Mouse (Mus musculus) heart, embryonic 16.5 days (tissue): ENCODE measurements around the gene Nacc1. TPM values are rescaled to one million over a fixed set of nuclear protein-coding genes. Genes with fewer than 3 reads are reported as not detected.

Source experiments
- ATAC-seq: fragments of 200-750 bp; cut with Nextera tagmentation; replicated peaks from 2 replicates; pipeline ENCODE4 v1.8.0; 2017; ENCODE audit warnings: moderate number of reproducible peaks; ENCODE audit not compliant: insufficient read depth, low FRiP score; ENCODE audit errors: extremely low read depth
- H3K27ac ChIP-seq: fragments of 300-500 bp; sonication (generic); 2 replicates; pipeline ENCODE4 v1.5.1; 2014; ENCODE audit warnings: mild to moderate bottlenecking, low read length, control low read depth, moderate library complexity
- H3K27me3 ChIP-seq: fragments of 300-500 bp; sonication (generic); 2 replicates; pipeline ENCODE4 v1.6.1; 2014; ENCODE audit warnings: low read length, mixed read lengths; ENCODE audit not compliant: control insufficient read depth, insufficient read depth
- H3K36me3 ChIP-seq: fragments of 300-500 bp; sonication (generic); 2 replicates; pipeline ENCODE4 v1.6.1; 2014; ENCODE audit not compliant: control insufficient read depth, insufficient read depth
- H3K4me1 ChIP-seq: fragments of 300-500 bp; sonication (generic); 2 replicates; pipeline ENCODE4 v1.6.1; 2014; ENCODE audit warnings: low read length, mixed read lengths; ENCODE audit not compliant: control insufficient read depth, insufficient read depth
- H3K4me2 ChIP-seq: fragments of 300-500 bp; sonication (generic); 2 replicates; pipeline ENCODE4 v1.6.1; 2014; ENCODE audit warnings: low read depth, mild to moderate bottlenecking, control low read depth, low read length
- H3K4me3 ChIP-seq: fragments of 300-500 bp; sonication (generic); 2 replicates; pipeline ENCODE4 v1.5.1; 2014; ENCODE audit warnings: mild to moderate bottlenecking, control low read depth, low read length
- H3K9ac ChIP-seq: fragments of 300-500 bp; sonication (generic); 2 replicates; pipeline ENCODE4 v1.6.1; 2014; ENCODE audit warnings: low read length, control low read depth
- H3K9me3 ChIP-seq: fragments of 300-500 bp; sonication (generic); replicated peaks from 2 replicates; pipeline ENCODE4 v1.6.1; 2016; ENCODE audit warnings: low read length; ENCODE audit not compliant: control insufficient read depth
- WGBS: fragments of 180-500 bp; shearing (Covaris S2); extraction: QIAGEN DNeasy Blood & Tissue Kit; methylation state at CpG from one replicate; pipeline ENCODE4 v1.1.7; 2014; 5-methylcytosine and 5-hydroxymethylcytosine counted together
- polyA plus RNA-seq: library from polyadenylated mRNA; unstranded; fragments of >200 nt; fragmentation: Nextera tagmentation; extraction: Ambion mirVana; gene quantifications from 2 replicates; pipeline ENCODE4 v1.2.1, GENCODE M21; 2015

Nacc1 gene
- polyA plus RNA-seq, 1 experiment from 2014 or later: 11.7 TPM

DNA sequence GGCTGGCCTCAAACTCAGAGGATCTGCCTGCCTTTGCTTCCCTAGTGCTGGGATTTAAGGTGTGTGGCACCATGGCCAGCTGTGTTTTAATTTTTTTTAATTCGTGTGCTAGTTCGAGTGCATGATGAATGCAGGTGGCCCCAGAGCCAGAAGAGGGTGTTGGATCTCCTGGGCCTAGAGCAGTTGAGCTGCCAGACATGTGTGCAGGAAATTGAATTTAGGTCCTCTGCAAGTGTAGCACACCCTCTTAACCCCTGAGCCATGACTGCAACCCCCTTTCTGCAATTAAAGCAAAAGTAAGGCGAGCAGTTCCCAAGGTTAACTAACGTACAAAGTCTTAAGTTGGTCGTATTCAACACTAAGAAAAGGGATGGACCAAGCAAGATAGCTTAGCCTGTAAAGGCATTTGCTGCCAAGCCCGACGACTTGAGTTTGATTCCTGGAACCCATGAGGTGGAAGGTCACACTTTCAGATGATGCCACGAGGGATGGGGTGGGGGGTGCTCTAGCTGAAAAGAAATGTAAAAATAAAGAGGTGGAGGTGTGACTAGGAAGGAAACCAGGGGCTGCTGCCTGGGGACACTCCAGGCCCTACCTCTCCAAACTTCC lies 49.6 kb downstream of the Nacc1 start:
- 48% methylated on average over 8 of the region's 8 CpGs for WGBS

DNA sequence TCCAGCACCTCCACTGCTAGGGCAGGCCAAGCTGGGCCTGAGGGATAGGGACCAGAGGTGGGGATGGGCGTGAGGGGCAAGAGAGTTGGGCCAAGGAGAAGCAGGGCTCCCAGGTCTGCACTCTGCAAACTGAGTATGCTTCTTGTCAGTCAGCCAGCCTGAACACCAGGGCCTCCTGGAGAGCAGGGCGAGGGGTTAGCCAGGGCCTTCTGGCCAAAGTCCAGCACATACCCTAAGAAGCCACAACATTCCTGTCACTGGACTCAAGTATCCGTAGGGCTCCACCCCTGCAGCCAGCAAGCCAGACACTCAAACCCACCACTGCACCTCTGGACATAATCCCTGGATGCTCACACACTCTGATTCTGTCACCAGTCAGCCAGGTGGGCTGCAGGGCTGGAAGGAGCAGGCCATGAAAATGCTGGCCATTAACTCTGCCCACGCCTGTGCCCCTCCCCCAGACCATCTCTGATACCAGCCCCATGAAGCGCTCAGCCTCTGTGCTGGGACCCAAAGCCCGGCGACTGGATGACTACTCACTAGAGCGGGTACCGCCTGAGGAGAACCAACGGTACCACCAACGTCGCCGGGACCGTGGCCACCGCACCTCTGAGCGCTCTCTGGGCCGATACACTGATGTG lies 51.5 kb downstream of the Nacc1 start:
- H3K27ac ChIP-seq: no peak overlapping the region
- no peaks in the 10 kb centered on the region for H3K36me3 ChIP-seq
- H3K4me2 ChIP-seq: no peak overlapping the region
- no peaks in the 10 kb centered on the region for H3K27me3 ChIP-seq
- WGBS: 78% methylated on average over 17 of the region's 17 CpGs
- H3K4me3 ChIP-seq: no peak overlapping the region
- H3K9ac ChIP-seq: no peak overlapping the region; the same call in 1 of the 2 replicates
- ATAC-seq: no peak
- H3K9me3 ChIP-seq: no peaks in the 10 kb centered on the region
- peaks cover 22% of the 10 kb centered on the region for H3K4me1 ChIP-seq

More for the DNA sequence above, 49.6 kb downstream of the Nacc1 start:
- no peak for ATAC-seq
- Histone ChIP-seq H3K4me3 (peak overlapping the region; percentile 67), H3K9ac (peak overlapping the region; percentile 68), H3K4me1 (peaks cover 22% of the 10 kb centered on the region), H3K36me3 (no peaks in the 10 kb centered on the region), H3K4me2 (peak overlapping the region; percentile 72), H3K9me3 (no peaks in the 10 kb centered on the region), H3K27me3 (no peaks in the 10 kb centered on the region), H3K27ac (no peak overlapping the region)

DNA sequence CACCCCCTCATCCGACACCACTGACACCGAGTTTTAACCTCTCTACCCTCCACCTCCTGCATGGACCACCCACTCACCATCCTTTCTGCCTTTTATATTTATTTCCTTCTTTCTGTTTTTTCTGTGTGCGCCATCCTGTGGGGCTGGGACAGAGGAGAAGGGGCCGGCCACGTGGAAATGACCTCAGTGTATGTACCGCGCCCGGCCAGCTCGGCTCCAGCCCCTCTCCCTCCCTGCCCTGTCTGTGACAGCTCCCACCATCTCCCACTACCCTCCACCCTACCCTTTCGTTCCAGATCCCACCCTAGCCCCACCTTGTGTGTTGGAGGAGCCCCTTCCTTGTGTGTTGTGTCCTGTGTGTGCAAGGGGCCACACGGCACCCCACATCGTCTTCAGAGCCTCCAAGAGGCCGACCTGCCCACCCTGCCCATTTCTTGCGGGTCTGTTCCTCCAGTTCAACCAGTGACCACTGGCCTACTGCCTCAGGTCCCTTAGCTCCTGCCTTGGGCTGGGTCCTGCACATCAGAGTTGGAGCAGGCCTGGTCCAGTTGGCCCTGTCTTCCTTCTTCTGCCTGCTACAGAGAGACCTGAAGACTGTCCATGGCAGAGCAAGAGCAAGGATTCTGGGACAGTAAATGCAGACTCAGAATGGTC lies 52.1 kb downstream of the Nacc1 start:
- Histone ChIP-seq H3K9me3 (no peaks in the 10 kb centered on the region), H3K27ac (no peak overlapping the region), H3K36me3 (no peaks in the 10 kb centered on the region), H3K4me1 (peaks cover 22% of the 10 kb centered on the region), H3K9ac (peak overlapping the region; percentile 11; the same call in 1 of the 2 replicates), H3K27me3 (no peaks in the 10 kb centered on the region), H3K4me3 (no peak overlapping the region), H3K4me2 (no peak overlapping the region)
- 77% methylated on average over 14 of the region's 14 CpGs for WGBS
- ATAC-seq: no peak

DNA sequence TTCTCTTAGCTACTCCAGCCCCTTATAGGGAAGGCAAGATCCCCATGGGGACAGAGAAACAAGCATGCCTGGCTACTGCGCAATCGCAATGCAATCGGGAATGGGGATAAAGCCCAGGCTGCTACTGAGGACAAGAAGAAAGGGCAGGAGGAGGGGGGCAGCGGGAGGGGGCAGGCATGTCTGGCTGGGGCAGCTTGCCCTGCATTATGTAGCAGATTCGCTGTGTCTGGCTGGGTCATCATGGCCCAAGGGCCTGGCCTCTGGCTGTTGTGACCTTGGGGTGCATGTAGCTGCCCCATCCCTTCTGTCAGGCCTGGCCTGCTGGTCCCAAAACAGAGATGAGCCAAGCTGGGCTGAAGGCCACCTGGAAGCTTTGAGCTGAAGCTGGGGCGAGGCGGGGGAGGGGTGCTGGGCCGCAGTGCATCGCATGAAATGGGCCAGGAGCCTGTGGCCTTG lies 52.8 kb downstream of the Nacc1 start:
- 37% methylated on average over 9 of the region's 9 CpGs for WGBS
- ATAC-seq: no peak
- H3K4me3 ChIP-seq: no peak overlapping the region
- H3K4me2 ChIP-seq: no peak overlapping the region
- peaks cover 20% of the 10 kb centered on the region for H3K4me1 ChIP-seq
- no peak overlapping the region for H3K27ac ChIP-seq
- no peak overlapping the region; the same call in 1 of the 2 replicates for H3K9ac ChIP-seq
- no peaks in the 10 kb centered on the region for H3K9me3 ChIP-seq
- H3K27me3 ChIP-seq: no peaks in the 10 kb centered on the region
- H3K36me3 ChIP-seq: no peaks in the 10 kb centered on the region

DNA sequence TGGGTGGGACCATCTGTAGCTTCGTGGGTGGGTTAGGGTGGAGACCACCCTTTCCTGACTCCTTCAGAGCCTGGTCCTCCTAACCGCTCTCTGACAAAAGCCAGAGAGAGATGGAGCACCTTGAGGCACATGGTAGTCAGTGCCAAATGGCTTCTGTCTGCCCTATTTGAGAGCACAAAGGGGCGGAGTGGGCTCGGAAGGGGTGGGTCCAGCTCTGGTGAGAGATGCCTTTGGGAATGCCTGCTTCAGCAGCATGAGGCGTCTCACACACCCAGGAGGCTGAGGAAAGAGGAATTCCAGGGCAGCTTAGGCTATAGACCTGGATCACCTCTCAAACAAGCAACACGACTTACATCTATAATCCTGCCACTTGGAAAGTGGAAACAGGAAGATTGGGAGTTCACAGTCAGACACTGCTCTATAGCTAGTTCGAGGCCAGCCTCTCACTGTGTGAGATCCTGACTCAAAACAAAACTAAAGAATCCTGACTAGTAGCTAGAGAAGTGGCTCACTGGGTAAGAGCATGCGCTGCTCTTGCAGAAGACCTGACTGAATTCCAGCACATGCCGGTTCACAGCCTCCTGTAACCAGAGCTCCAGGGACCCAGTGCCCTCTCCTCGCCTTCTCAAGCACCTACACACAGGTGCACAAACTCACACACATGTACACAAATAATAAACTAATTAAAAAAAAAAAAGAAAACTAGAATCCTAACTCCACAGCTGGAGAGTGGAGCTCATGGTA lies 53.6 kb downstream of the Nacc1 start:
- Histone ChIP-seq H3K27ac (no peak overlapping the region), H3K27me3 (no peaks in the 10 kb centered on the region), H3K9ac (no peak overlapping the region), H3K4me2 (no peak overlapping the region), H3K4me3 (no peak overlapping the region), H3K4me1 (peaks cover 20% of the 10 kb centered on the region), H3K36me3 (no peaks in the 10 kb centered on the region), H3K9me3 (no peaks in the 10 kb centered on the region)
- 49% methylated on average over 10 of the region's 10 CpGs for WGBS
- ATAC-seq: no peak

DNA sequence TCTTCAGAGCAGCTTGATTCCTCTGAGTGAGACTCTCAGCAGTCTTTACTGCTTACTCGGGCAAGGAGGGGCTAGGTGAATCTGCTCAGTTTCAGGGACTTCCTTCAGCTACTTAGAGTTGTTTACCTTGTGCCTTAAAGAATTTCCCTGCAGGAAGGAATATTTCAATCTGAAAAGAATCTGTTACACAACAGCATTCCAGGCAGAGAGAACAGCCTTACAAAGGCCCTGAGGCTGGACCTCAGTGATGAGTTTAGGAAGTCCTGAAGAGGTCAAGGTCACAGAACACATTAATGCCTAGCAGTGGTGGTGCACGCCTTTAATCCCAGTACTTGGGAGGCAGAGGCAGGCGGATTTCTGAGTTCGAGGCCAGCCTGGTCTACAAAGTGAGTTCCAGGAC lies 55.8 kb downstream of the Nacc1 start:
- no peak overlapping the region for H3K4me2 ChIP-seq
- no peaks in the 10 kb centered on the region for H3K27me3 ChIP-seq
- ATAC-seq: no peak
- 93% methylated on average over 4 of the region's 4 CpGs for WGBS
- H3K9ac ChIP-seq: no peak overlapping the region
- no peak overlapping the region for H3K27ac ChIP-seq
- no peaks in the 10 kb centered on the region for H3K9me3 ChIP-seq
- H3K4me1 ChIP-seq: peaks cover 20% of the 10 kb centered on the region
- H3K36me3 ChIP-seq: no peaks in the 10 kb centered on the region
- no peak overlapping the region for H3K4me3 ChIP-seq

DNA sequence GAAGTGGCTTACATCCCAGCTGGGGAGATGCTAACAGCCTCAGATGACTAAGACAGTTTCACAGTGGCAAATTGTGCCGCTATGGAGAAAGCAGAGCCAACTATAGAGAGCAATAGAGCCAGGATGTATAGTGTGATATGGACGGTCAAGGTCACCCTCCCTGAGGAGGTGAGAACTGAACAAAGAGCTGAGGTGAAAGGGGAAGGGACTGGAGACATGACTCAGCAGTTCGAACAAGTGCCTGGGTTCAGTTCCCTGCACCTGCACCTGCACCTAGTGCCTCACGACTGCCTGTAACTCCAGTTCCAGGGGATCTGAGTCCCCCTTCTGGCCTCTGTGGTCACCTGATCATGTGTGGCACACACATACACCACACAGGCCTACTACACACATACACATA lies 57.5 kb downstream of the Nacc1 start:
- 72% methylated on average over 4 of the region's 4 CpGs for WGBS
- H3K36me3 ChIP-seq: no peaks in the 10 kb centered on the region

DNA sequence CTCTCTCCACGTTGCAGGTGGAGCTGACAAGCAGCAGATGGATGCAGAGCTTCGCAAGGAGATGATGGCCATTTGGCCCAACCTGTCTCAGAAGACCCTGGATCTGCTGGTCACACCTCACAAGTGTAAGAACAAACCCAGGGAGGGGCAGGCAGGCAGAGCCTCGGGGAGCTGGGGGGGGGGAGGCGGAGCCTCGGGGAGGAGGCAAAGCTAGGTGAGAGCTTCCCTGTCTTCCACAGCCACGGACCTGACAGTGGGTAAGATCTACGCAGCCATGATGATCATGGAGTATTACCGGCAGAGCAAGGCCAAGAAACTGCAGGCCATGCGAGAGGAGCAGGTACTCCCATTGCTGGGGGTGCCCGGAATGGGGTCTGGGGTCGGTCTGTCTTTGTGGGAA lies 58.1 kb downstream of the Nacc1 start:
- Histone ChIP-seq H3K4me2 (no peak overlapping the region), H3K4me3 (no peak overlapping the region), H3K27me3 (no peaks in the 10 kb centered on the region), H3K4me1 (peaks cover 2% of the 10 kb centered on the region; the same call in 1 of the 2 replicates), H3K36me3 (no peaks in the 10 kb centered on the region), H3K9ac (no peak overlapping the region), H3K9me3 (no peaks in the 10 kb centered on the region), H3K27ac (no peak overlapping the region)
- WGBS: 66% methylated on average over 11 of the region's 11 CpGs
- no peak for ATAC-seq

More for the DNA sequence above, 57.5 kb downstream of the Nacc1 start:
- ATAC-seq: no peak
- H3K4me2 ChIP-seq: no peak overlapping the region
- H3K9me3 ChIP-seq: no peaks in the 10 kb centered on the region
- H3K27me3 ChIP-seq: no peaks in the 10 kb centered on the region
- H3K4me3 ChIP-seq: no peak overlapping the region
- H3K4me1 ChIP-seq: peaks cover 8% of the 10 kb centered on the region
- no peak overlapping the region for H3K9ac ChIP-seq
- H3K27ac ChIP-seq: no peak overlapping the region
